Mouse (Mus musculus) forebrain, embryonic 12.5 days (tissue): ENCODE measurements around the gene Ica1. TPM values are rescaled to one million over a fixed set of nuclear protein-coding genes. Genes with fewer than 3 reads are reported as not detected.

ENCODE experiments used
- ATAC-seq: fragments of 200-750 bp; cut with Nextera tagmentation; 2 replicates; pipeline ENCODE4 v1.8.0; 2017; ENCODE audit warnings: moderate TSS enrichment; ENCODE audit not compliant: low FRiP score
- H3K27ac ChIP-seq: fragments of 300-500 bp; sonication (generic); 2 replicates; pipeline ENCODE4 v1.5.1; 2016; ENCODE audit warnings: mild to moderate bottlenecking
- H3K27me3 ChIP-seq: fragments of 300-500 bp; sonication (generic); 2 replicates; pipeline ENCODE4 v1.6.1; 2016; ENCODE audit warnings: mild to moderate bottlenecking
- H3K36me3 ChIP-seq: fragments of 300-500 bp; sonication (generic); replicated peaks from 2 replicates; pipeline ENCODE4 v1.6.1; 2016; ENCODE audit warnings: mild to moderate bottlenecking
- H3K4me1 ChIP-seq: fragments of 300-500 bp; sonication (generic); 2 replicates; pipeline ENCODE4 v1.6.1; 2016
- H3K4me2 ChIP-seq: fragments of 300-500 bp; sonication (generic); 2 replicates; pipeline ENCODE4 v1.6.1; 2016; ENCODE audit warnings: mild to moderate bottlenecking, moderate library complexity
- H3K4me3 ChIP-seq: fragments of 300-500 bp; sonication (generic); replicated peaks from 2 replicates; pipeline ENCODE4 v1.5.1; 2016; ENCODE audit warnings: mild to moderate bottlenecking
- H3K9ac ChIP-seq: fragments of 300-500 bp; sonication (generic); 2 replicates; pipeline ENCODE4 v1.6.1; 2016; ENCODE audit warnings: mild to moderate bottlenecking
- H3K9me3 ChIP-seq: fragments of 300-500 bp; sonication (generic); 2 replicates; pipeline ENCODE4 v1.6.1; 2016
- WGBS: fragments of 180-500 bp; shearing (Covaris S2); methylation state at CpG from one replicate; pipeline ENCODE4 v1.1.7; 2016; 5-methylcytosine and 5-hydroxymethylcytosine counted together
- polyA plus RNA-seq: library from polyadenylated mRNA; unstranded; fragments of >200 nt; fragmentation: Nextera tagmentation; extraction: Ambion mirVana; gene quantifications from 2 replicates; pipeline ENCODE4 v1.2.1, GENCODE M21; 2016

Ica1 gene
- polyA plus RNA-seq, 1 experiment from 2014 or later, result 16.4 TPM

GRCm38 (mm10) chr6:8628715-8629267 is 149.5 kb downstream of the Ica1 start:
- ATAC-seq, result no peak
- no peaks in the 10 kb centered on the region for H3K9me3 ChIP-seq
- WGBS, result 92% methylated on average over 7 of the region's 7 CpGs

GRCm38 (mm10) chr6:8628226-8628625 is 150.1 kb downstream of the Ica1 start:
- H3K9ac ChIP-seq, result no peak overlapping the region
- no peak overlapping the region for H3K27ac ChIP-seq
- no peaks in the 10 kb centered on the region for H3K4me1 ChIP-seq
- no peak for ATAC-seq
- H3K27me3 ChIP-seq, result no peaks in the 10 kb centered on the region
- H3K4me3 ChIP-seq, result no peak overlapping the region
- no peak overlapping the region for H3K4me2 ChIP-seq
- H3K9me3 ChIP-seq, result no peaks in the 10 kb centered on the region
- WGBS, result 90% methylated on average over 8 of the region's 8 CpGs
- no peaks in the 10 kb centered on the region for H3K36me3 ChIP-seq

More at GRCm38 (mm10) chr6:8628715-8629267, 149.5 kb downstream of the Ica1 start:
- no peaks in the 10 kb centered on the region for H3K27me3 ChIP-seq
- H3K27ac ChIP-seq, result no peak overlapping the region
- no peaks in the 10 kb centered on the region for H3K4me1 ChIP-seq
- no peaks in the 10 kb centered on the region for H3K36me3 ChIP-seq
- H3K4me3 ChIP-seq, result no peak overlapping the region
- no peak overlapping the region for H3K4me2 ChIP-seq
- H3K9ac ChIP-seq, result no peak overlapping the region

- Histone ChIP-seq H3K9me3 (no peaks in the 10 kb centered on the region), H3K4me1 (no peaks in the 10 kb centered on the region), H3K36me3 (no peaks in the 10 kb centered on the region), H3K27ac (no peak overlapping the region), H3K4me3 (no peak overlapping the region), H3K27me3 (no peaks in the 10 kb centered on the region), H3K9ac (no peak overlapping the region), H3K4me2 (no peak overlapping the region)
- no peak for ATAC-seq
- 77% methylated on average over 3 of the region's 3 CpGs for WGBS
Observed at GRCm38 (mm10) chr6:8623045-8623444, 155.2 kb downstream of the Ica1 start.

GRCm38 (mm10) chr6:8619582-8620350 is 158.5 kb downstream of the Ica1 start:
- Histone ChIP-seq H3K9me3 (no peaks in the 10 kb centered on the region), H3K27ac (no peak overlapping the region), H3K9ac (no peak overlapping the region), H3K4me3 (no peak overlapping the region), H3K4me1 (no peaks in the 10 kb centered on the region), H3K27me3 (no peaks in the 10 kb centered on the region), H3K4me2 (no peak overlapping the region), H3K36me3 (no peaks in the 10 kb centered on the region)
- ATAC-seq, result no peak
- WGBS, result 83% methylated on average over 4 of the region's 4 CpGs

- no peak for ATAC-seq
- H3K4me1 ChIP-seq, result no peaks in the 10 kb centered on the region
- H3K9ac ChIP-seq, result no peak overlapping the region
- H3K4me3 ChIP-seq, result no peak overlapping the region
- no peak overlapping the region for H3K27ac ChIP-seq
- 77% methylated on average over 2 of the region's 2 CpGs for WGBS
- no peaks in the 10 kb centered on the region for H3K9me3 ChIP-seq
- H3K4me2 ChIP-seq, result no peak overlapping the region
- no peaks in the 10 kb centered on the region for H3K27me3 ChIP-seq
- no peaks in the 10 kb centered on the region for H3K36me3 ChIP-seq
Observed at GRCm38 (mm10) chr6:8617369-8617768, 160.9 kb downstream of the Ica1 start.

DNA sequence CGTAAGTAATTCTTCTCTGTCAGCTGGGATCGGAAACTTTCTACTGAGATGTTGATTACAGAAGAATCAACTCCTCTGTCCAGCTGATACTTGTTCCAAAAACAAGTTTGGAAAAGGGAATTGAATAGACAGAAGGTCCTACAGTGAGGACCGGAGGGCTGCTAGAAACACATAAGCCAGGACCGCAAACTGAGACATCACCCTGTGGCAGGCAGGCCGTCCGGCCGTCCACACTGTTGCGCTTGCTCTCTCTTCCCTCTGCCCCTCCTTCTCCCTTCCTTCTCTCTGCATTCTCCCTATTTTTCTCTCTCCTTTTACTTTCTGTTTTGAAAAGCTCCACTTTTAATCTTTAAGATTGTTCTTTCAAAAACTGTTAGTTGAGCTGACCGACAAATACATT is 186.6 kb downstream of the Ica1 start:
- Histone ChIP-seq H3K4me1 (no peaks in the 10 kb centered on the region), H3K36me3 (peaks cover 2% of the 10 kb centered on the region; the same call in 1 of the 2 replicates), H3K27me3 (no peaks in the 10 kb centered on the region), H3K27ac (no peak overlapping the region), H3K9ac (no peak overlapping the region), H3K9me3 (no peaks in the 10 kb centered on the region), H3K4me2 (no peak overlapping the region), H3K4me3 (no peak overlapping the region)
- 95% methylated on average over 9 of the region's 9 CpGs for WGBS
- ATAC-seq, result no peak

GRCm38 (mm10) chr6:8583892-8584291 is 194.4 kb downstream of the Ica1 start:
- Histone ChIP-seq H3K27me3 (no peaks in the 10 kb centered on the region), H3K36me3 (peaks cover 7% of the 10 kb centered on the region), H3K9ac (no peak overlapping the region), H3K4me3 (no peak overlapping the region), H3K4me1 (no peaks in the 10 kb centered on the region), H3K4me2 (no peak overlapping the region), H3K9me3 (no peaks in the 10 kb centered on the region), H3K27ac (no peak overlapping the region)
- ATAC-seq, result no peak
- WGBS, result 92% methylated on average over 3 of the region's 3 CpGs

GRCm38 (mm10) chr6:8582377-8582776 is 195.9 kb downstream of the Ica1 start:
- H3K4me2 ChIP-seq, result no peak overlapping the region
- no peak overlapping the region for H3K9ac ChIP-seq
- WGBS, result 92% methylated on average over 9 of the region's 9 CpGs
- H3K27ac ChIP-seq, result no peak overlapping the region
- H3K4me1 ChIP-seq, result no peaks in the 10 kb centered on the region
- ATAC-seq, result no peak
- H3K9me3 ChIP-seq, result no peaks in the 10 kb centered on the region
- no peaks in the 10 kb centered on the region for H3K27me3 ChIP-seq
- no peak overlapping the region for H3K4me3 ChIP-seq
- H3K36me3 ChIP-seq, result peaks cover 11% of the 10 kb centered on the region

Other genes starting within 250 kb of the Ica1 start
- gene Nxph1, start 169.9 kb upstream of the Ica1 start, polyA plus RNA-seq, result 12.8 TPM in 2 replicates